Mouse (Mus musculus) small intestine, adult 10 weeks (tissue): Measurements from ENCODE around the gene Ifnlr1. TPM values are rescaled to one million over a fixed set of nuclear protein-coding genes. Genes with fewer than 3 reads are reported as not detected.

Source experiments
- polyA plus RNA-seq: library from polyadenylated mRNA; stranded (reverse); fragments of 350-450 nt; fragmentation: Illumina TruSeq; extraction: RNeasy Lipid Tissue Mini Kit (QIAGEN cat#74804); gene quantifications from one replicate; pipeline ENCODE4 v1.2.3, GENCODE M21; 2014; ENCODE audit warnings: low replicate concordance

The Ifnlr1 gene
- 6.3 TPM for polyA plus RNA-seq

DNA sequence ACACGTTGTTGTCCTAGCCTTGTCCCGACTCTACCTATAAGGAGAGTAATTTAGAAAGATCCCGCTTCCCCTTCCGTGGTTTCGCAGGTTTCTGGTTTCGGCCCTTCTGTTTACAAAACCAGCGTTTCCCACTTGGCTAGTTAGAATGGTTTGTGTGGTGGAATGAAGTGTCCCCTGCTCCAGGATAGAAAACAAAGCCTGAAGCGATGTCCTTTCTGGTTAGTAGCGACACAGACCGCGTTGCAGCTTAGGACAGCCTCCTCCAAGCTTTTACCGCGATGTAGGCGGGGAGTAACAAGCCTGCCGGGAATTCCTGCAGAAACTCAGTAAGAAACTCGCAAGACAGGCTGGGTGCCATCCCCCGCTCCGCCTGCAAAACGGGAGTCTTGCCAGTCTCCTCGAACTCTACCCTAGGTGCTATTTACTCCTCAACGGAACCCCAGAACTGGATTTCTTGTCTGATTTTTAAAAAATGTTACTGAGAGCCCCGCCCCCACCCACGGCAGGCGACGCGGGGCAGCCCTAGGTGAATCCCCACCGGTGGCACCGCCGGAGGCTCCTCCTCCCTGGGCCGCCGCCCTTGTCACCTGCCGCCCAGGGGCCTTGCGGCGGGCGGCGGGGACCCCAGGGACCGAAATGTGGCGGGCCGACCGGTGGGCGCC, at the start of gene Ifnlr1:
TSS of gene Ifnlr1 (plus strand) at position 382 of the 662 bp plus-strand sequence.

DNA sequence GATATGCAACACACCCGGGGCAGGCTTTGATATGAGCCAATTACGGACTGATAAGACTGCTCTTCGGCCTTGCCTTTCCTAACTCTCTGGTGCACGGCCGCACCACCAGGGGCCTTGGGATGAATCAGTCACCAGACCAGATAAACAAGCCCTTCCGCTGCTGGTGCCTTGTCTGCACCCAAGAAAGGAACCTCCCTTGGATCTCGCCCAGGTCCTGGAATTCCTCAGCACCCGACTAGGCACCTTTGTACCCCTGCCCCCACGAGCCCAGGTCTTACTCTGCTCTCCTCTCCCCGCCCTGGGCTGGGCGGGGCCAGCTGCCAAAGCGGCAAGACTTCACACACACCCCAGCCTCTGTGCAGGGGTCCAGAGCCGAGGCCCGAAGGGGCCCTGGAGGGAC, 41.7 kb downstream of the Ifnlr1 start, which contains the start of gene Il22ra1:
TSS of gene Il22ra1 (plus strand) at position 356 of the 400 bp plus-strand sequence.

Other genes with a start within 250 kb of the Ifnlr1 start
- gene Stpg1, start 191.5 kb upstream of the Ifnlr1 start, polyA plus RNA-seq = not detected
- gene Nipal3, start 191.2 kb upstream of the Ifnlr1 start, polyA plus RNA-seq = 2.9 TPM
- not detected for gene Grhl3, start 112.7 kb upstream of the Ifnlr1 start, polyA plus RNA-seq
- 2.0 TPM for gene Il22ra1, start 41.9 kb downstream of the Ifnlr1 start, polyA plus RNA-seq
- gene Myom3, start 73.4 kb downstream of the Ifnlr1 start, polyA plus RNA-seq = 1.4 TPM
- gene Srsf10, start 169.5 kb downstream of the Ifnlr1 start, polyA plus RNA-seq = 241 TPM
- 390 TPM for gene Pnrc2, start 187.6 kb downstream of the Ifnlr1 start, polyA plus RNA-seq
- 0.41 TPM for gene Cnr2, start 209.1 kb downstream of the Ifnlr1 start, polyA plus RNA-seq
- gene Fuca1, start 234.4 kb downstream of the Ifnlr1 start, polyA plus RNA-seq = 73.7 TPM